Mouse (Mus musculus) cerebellum, postnatal 4 days (tissue): ENCODE results near the gene Gm9195.

Experiments
- DNase-seq, 2 experiments: peaks; one replicate each; pipeline ENCODE4 v3.0.0; 2022; ENCODE audit warnings: low spot score in 2 of 2, mixed read lengths in 1 of 2

The Gm9195 gene

GRCm38 (mm10) chr14:72442936-72443335 lies 48.7 kb downstream of the Gm9195 start:
- no peak for DNase-seq

GRCm38 (mm10) chr14:72440929-72441328 lies 50.7 kb downstream of the Gm9195 start:
- DNase-seq: no peak

GRCm38 (mm10) chr14:72440436-72440835 lies 51.2 kb downstream of the Gm9195 start:
- no peak for DNase-seq

GRCm38 (mm10) chr14:72438976-72439375 lies 52.7 kb downstream of the Gm9195 start:
- no peak for DNase-seq

- DNase-seq: peak in 1 of 2 experiments; percentile 62
These were observed 101.9 kb downstream of the Gm9195 start for GRCm38 (mm10) chr14:72389696-72390095.

GRCm38 (mm10) chr14:72389288-72389687 lies 102.3 kb downstream of the Gm9195 start:
- DNase-seq: no peak

GRCm38 (mm10) chr14:72377224-72377623 lies 114.4 kb downstream of the Gm9195 start:
- DNase-seq: peak; percentile 33 to 58
